Mouse (Mus musculus) lung, postnatal 0 days (tissue): ENCODE results near the gene Ncaph2.

Experiments
- CTCF ChIP-seq: IDR thresholded peaks from 2 replicates; pipeline ENCODE4 v1.5.1; 2016; ENCODE audit warnings: antibody characterized with exemption, mild to moderate bottlenecking
- EP300 ChIP-seq: IDR thresholded peaks from 2 replicates; pipeline ENCODE4 v1.6.1; 2016; ENCODE audit warnings: antibody characterized with exemption, mild to moderate bottlenecking, control low read depth

- TF ChIP-seq CTCF (peak; percentile 81), EP300 (no peak)
These were observed 17.7 kb downstream of the Ncaph2 start for GRCm38 (mm10) chr15:89373027-89373761.
